Mouse (Mus musculus): Measurements from ENCODE around the gene Gm17079. TPM values are rescaled to one million over a fixed set of nuclear protein-coding genes. Genes with fewer than 3 reads are reported as not detected.

Gene Gm17079
- not detected for total RNA-seq (2023)

DNA sequence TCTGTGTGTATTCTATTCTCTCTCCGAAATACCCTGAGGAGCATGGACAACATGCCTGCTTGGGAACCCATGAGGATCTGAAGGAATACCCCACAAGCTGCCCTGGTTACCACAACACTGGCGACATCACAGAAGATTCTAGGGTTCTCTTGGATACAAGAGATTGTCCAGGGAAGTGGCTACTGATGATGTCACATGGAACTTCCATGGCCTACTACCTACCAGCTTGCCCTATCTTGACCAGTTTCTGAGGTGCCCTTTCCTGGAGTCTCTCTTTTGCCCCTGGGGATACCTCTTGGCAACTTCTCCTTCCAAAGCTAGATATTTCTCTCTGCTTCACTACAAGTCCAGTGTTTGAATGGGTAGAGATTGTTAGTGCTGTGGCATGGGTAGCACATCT, at the start of gene Gm17079:
Gene Gm17079 (minus strand): TSS at position 101 of the 400 bp plus-strand sequence.

DNA sequence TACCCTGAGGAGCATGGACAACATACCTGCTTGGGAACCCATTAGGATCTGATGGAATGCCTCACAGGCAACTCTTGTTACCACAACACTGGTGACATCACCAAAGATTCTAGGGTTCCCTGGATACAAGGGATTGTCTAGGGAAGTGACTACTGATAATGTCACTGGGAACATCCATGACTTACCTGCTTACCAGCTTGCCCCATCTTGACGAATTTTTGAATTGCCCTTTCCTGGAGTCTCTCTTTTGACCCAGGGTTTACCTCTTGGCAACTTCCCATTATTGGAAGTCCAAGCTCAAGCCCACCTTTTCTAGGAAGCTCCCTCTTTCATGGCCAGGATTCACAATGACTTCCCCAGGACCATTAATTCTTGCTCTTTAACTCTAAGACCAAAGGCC, 21.8 kb upstream of the Gm17079 start, which contains the start of gene Gm5800:
Gene Gm5800 (minus strand): TSS at position 101 of the 400 bp plus-strand sequence.

Other genes with a start within 250 kb of the Gm17079 start
- not detected for gene Vmn2r89, start 243.6 kb downstream of the Gm17079 start, total RNA-seq (2023)
- not detected for gene Gm5622, start 142.7 kb downstream of the Gm17079 start, total RNA-seq (2023)
- not detected for gene Gm17175, start 121.4 kb downstream of the Gm17079 start, total RNA-seq (2023)
- gene Gm17174, start 103.3 kb downstream of the Gm17079 start, total RNA-seq (2023): not detected
- not detected for gene Gm17078, start 84.2 kb downstream of the Gm17079 start, total RNA-seq (2023)
- not detected for gene Gm4181, start 59.8 kb downstream of the Gm17079 start, total RNA-seq (2023)
- gene Gm5800, start 21.7 kb upstream of the Gm17079 start, total RNA-seq (2023): not detected
- not detected for gene Ang4, start 78.1 kb upstream of the Gm17079 start, total RNA-seq (2023)
- not detected for gene AY358078, start 104.6 kb upstream of the Gm17079 start, total RNA-seq (2023)
- not detected for gene Ear6, start 158.2 kb upstream of the Gm17079 start, total RNA-seq (2023)
- 10 to 100 TPM; 69.2 to 82.2 TPM for gene Mettl17, start 189.4 kb upstream of the Gm17079 start, total RNA-seq (2023)
- 1 to 10 TPM; 1.5 to 1.7 TPM for gene Slc39a2, start 197.4 kb upstream of the Gm17079 start, total RNA-seq (2023)
- gene Ndrg2, start 218.7 kb upstream of the Gm17079 start, total RNA-seq (2023): 10 to 100 TPM; 17.9 to 18.4 TPM
- not detected for gene Tppp2, start 223.0 kb upstream of the Gm17079 start, total RNA-seq (2023)
- not detected for gene Rnase13, start 227.3 kb upstream of the Gm17079 start, total RNA-seq (2023)